Mouse (Mus musculus) stomach, postnatal 0 days (tissue): ENCODE measurements around the gene Bcas3.

ENCODE experiments used
- CTCF ChIP-seq: IDR thresholded peaks from 2 replicates; pipeline ENCODE4 v1.5.1; 2016; ENCODE audit warnings: antibody characterized with exemption, low read depth, mild to moderate bottlenecking, moderate library complexity
- EP300 ChIP-seq: optimal IDR thresholded peaks from 2 replicates; pipeline ENCODE3; 2016; ENCODE audit warnings: antibody characterized with exemption

- no peak for TF ChIP-seq CTCF
- TF ChIP-seq EP300: no peak
Observed at GRCm38 (mm10) chr11:85603546-85604322, 250.8 kb downstream of the Bcas3 start.
